Mouse (Mus musculus) spleen, adult 18-20 months (tissue): ENCODE data around the gene Gm21680.
"Not testable (repeated sequence)": the region's sequence is repeated elsewhere in the genome, so short reads cannot be mapped to it uniquely, and the experiment has no call there.

Experiments used
- DNase-seq, 2 experiments: peaks; one replicate each; pipeline ENCODE4 v3.0.0; 2022; ENCODE audit warnings: mixed read lengths in 2 of 2

The Gm21680 gene

GRCm38 (mm10) chr5:25972563-25972962 is at the start of gene Gm21680:
Gene Gm21680, minus strand, starts transcription at chr5:25972663.
- DNase-seq, result not testable (repeated sequence)

- DNase-seq, result not testable (repeated sequence)
These were observed 35.2 kb upstream of the Gm21680 start for GRCm38 (mm10) chr5:26007697-26008096.

GRCm38 (mm10) chr5:26006937-26007695 is 34.7 kb upstream of the Gm21680 start:
- not testable (repeated sequence) for DNase-seq

GRCm38 (mm10) chr5:26004698-26005097 is 32.2 kb upstream of the Gm21680 start, which contains the start of gene Gm1979:
Gene Gm1979, minus strand, starts transcription at chr5:26004798.
- not testable (repeated sequence) for DNase-seq

- DNase-seq, result not testable (repeated sequence)
These were observed 16.1 kb upstream of the Gm21680 start, which contains the start of gene Gm21698 for GRCm38 (mm10) chr5:25988550-25988949. Gene Gm21698, minus strand, starts transcription at chr5:25988650.

GRCm38 (mm10) chr5:25957050-25957449 is 15.4 kb downstream of the Gm21680 start:
- DNase-seq, result not testable (repeated sequence)

GRCm38 (mm10) chr5:25956611-25957010 is 15.9 kb downstream of the Gm21680 start:
- DNase-seq, result not testable (repeated sequence)

GRCm38 (mm10) chr5:25954317-25954716 is 18.1 kb downstream of the Gm21680 start, which contains the start of gene Gm21671:
Gene Gm21671, minus strand, starts transcription at chr5:25954417.
- DNase-seq, result not testable (repeated sequence)

GRCm38 (mm10) chr5:25945391-25945790 is 27.1 kb downstream of the Gm21680 start:
- not testable (repeated sequence) for DNase-seq

GRCm38 (mm10) chr5:25942281-25942680 is 30.2 kb downstream of the Gm21680 start, which contains the start of gene Gm21663:
Gene Gm21663, minus strand, starts transcription at chr5:25942381.
- not testable (repeated sequence) for DNase-seq
